Mouse (Mus musculus): ENCODE measurements around the gene Bbox1.

DNA sequence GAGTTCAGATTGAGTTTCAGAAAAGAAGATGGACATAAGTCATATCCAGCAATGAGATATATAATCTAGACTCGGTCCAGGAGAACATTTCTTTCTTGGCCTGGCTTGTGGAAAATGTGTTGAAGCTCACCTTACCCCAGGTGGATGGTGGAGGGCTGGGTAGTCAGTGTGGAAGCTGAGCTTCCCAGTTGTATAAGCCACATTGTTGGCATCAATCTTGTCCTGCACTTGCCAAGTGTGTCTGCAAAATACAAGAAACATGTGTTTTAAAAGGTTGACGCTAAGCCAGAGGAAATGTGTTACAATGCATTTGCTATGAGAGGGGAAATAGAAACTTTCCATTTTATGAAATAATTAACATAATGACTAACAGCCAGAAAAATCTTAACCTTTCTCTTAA, 38.9 kb downstream of the Bbox1 start:
- TF ChIP-seq CTCF (IDR thresholded peaks at IDR 0.05; ENCODE audit: low read depth) (no peak), EP300 (optimal IDR thresholded peaks at IDR 0.05) (no peak)

Data from stomach, postnatal 0 days (tissue).